Mouse (Mus musculus): ENCODE measurements around the gene Tmc7. TPM values are rescaled to one million over a fixed set of nuclear protein-coding genes. Genes with fewer than 3 reads are reported as not detected.
A peak's percentile ranks its signal among the peaks of the same experiment; 100 is the strongest.

The Tmc7 gene
- total RNA-seq, 2 experiments from 2014 or later = 8.1 to 15.6 TPM

- peak; percentile 34; the same call in 1 of the 2 replicates for TF ChIP-seq CTCF (IDR thresholded peaks at IDR 0.05)
- intact Hi-C loops (cut with DNase I) = no loop called here
- H3K27ac ChIP-seq = peak overlapping the region; percentile 96
- peak overlapping the region; percentile 94 for H3K4me3 ChIP-seq
- DNase-seq = peak; percentile 40
Measured at GRCm38 (mm10) chr7:118490666-118491430, 93.7 kb downstream of the Tmc7 start.

- peak overlapping the region; percentile 96 for H3K27ac ChIP-seq
- intact Hi-C loops (cut with DNase I) = no loop called here
- peak overlapping the region; percentile 94 for H3K4me3 ChIP-seq
- no peak for TF ChIP-seq CTCF (IDR thresholded peaks at IDR 0.05)
- peak; percentile 52 for DNase-seq
Measured at GRCm38 (mm10) chr7:118489706-118490665, 94.5 kb downstream of the Tmc7 start.

GRCm38 (mm10) chr7:118488060-118488664 is 96.4 kb downstream of the Tmc7 start:
- DNase-seq = no peak
- Histone ChIP-seq H3K27ac (peak overlapping the region; percentile 96), H3K4me3 (peak overlapping the region; percentile 94)
- TF ChIP-seq CTCF (IDR thresholded peaks at IDR 0.05) = no peak; the same call in 1 of the 2 replicates
- intact Hi-C loops (cut with DNase I) = no loop called here

- Histone ChIP-seq H3K4me3 (peak overlapping the region; percentile 37), H3K27ac (peak overlapping the region; percentile 40)
- intact Hi-C loops (cut with DNase I) = no loop called here
- DNase-seq = no peak
- no peak for TF ChIP-seq CTCF (IDR thresholded peaks at IDR 0.05)
Measured at GRCm38 (mm10) chr7:118486917-118487316, 97.6 kb downstream of the Tmc7 start.

Other genes with a start within 250 kb of the Tmc7 start
- gene Syt17, start 136.5 kb downstream of the Tmc7 start, total RNA-seq (2021) = under 1 TPM; 0.41 to 0.61 TPM
- gene Itpripl2, start 92.8 kb downstream of the Tmc7 start, total RNA-seq (2021) = 1 to 10 TPM; 6.3 to 9.9 TPM
- 10 to 100 TPM; 46.0 to 75.6 TPM for gene Coq7, start 51.4 kb downstream of the Tmc7 start, total RNA-seq (2021)
- not detected for gene Tmc5, start 12.6 kb upstream of the Tmc7 start, total RNA-seq (2021)
- gene Gde1, start 121.0 kb upstream of the Tmc7 start, total RNA-seq (2021) = 10 to 100 TPM; 41.3 to 45.0 TPM
- gene Ccp110, start 127.8 kb upstream of the Tmc7 start, total RNA-seq (2021) = 1 to 10 TPM; 2.3 to 3.0 TPM
- gene Vps35l, start 155.5 kb upstream of the Tmc7 start, total RNA-seq (2021) = 10 to 100 TPM; 18.3 to 19.2 TPM

All from gastrocnemius, adult 2 months (tissue).